Mouse (Mus musculus): ENCODE data around the gene Elmo1.

Elmo1 gene

DNA sequence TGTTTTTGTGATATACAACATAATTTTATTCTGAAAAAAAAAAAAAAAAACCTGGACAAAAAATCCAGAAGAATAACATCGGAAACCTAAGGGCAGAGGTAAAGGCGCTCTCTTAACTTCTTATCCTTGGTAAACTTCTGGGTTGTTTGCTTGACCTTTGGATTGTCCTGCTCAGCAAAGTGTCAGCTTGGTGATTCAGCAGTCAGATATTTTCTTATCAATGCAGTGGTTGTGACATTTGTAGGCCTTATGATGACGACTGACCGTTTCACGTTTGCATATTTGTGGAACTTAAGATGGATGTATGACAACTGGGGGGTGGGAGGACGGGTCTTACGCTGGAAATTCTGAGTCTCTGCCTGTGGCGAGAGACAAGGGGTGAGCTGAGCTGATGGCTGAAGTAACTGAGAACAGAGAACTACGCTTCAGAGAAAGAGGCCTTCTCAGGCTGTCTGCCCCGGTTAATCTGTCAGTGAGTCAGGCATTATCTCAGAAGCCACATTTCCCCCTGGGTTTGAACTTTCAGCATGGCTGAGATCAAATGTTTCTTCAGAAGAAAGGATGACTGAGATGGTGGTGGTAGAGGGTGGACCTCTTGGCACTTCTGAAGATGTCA is 73.1 kb downstream of the Elmo1 start:
- no peak for DNase-seq (ENCODE audit: low spot score)

DNA sequence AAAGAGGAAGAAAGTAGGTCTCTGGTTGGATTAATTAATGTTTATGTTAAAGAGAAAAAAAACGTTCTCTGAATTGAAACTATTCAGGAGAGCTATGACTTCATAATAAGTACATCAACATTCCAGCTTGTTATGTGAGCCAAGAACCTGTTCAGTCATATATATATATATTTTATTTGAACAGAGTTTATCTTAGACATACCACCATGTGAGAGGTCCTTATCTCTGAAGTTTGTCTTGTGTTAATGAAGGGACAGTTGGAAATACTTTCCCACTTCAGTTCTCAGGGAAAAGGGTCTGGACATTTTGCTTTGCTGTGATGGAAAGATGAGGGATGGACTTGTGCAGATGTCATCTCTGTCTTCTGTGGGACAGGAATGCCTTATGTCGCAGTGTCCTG is 74.4 kb downstream of the Elmo1 start:
- no peak for DNase-seq (ENCODE audit: low spot score)

DNA sequence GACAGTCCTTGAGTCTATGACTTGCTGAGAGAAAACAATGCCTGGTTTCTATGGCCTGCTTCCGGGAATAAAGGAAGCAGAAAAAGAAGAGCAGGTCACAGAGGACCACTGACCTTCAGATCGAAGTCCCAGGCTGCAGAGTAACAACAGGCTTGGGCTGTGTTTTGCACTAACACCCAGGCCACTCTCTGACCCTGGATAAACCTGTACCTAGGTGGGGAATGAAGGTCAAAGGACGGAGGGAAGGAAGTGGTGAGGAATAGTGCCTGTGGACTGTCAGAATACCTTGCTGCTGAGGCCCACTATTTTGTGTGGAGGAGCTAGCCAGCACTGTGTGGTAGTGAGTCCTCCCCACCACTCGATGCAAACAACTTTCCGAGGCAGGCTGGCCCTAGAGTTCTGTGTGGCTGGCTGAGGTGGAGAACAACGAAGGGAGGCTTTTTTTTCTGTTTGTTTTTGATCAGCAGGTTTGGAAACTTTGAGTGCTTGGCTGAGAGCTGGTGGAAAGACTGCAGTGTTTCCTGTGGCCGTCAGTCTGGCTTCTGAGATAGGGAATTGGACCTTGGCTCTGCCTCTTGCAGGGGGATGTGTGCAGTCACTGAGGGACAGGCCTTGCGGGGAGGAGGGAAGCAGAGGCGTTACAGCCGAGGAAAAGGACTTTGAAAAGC is 83.7 kb downstream of the Elmo1 start:
- DNase-seq (ENCODE audit: low spot score): no peak

DNA sequence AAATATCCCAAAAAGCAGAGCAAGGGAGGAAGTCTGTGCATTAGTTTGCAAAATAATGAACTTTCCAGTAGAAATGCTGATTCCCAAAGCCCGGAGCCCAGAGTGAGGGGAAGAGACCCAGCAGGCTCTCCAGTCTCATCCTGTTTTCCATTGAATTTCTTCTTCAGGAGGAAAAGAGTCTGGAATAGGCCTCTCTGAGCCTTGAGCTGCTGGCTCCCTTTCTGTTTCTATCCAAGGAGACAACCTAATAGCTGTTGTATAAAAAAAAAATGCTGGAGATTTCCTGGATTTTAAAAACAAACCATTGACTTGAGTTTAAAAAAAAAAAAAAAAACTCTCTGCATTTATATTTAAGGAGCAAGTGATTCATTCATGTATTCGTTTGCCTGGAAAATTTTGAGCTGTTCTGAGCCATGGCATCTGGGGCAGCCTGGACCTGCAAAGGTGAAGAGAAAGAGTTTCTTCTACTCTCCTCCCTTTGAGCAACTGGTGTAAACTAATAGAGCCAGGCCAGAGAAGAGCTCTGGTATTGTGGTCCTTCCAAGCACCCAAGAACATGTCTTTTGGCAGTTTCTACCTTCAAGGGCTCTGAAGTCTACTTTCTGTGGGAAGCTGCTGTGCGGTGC is 84.4 kb downstream of the Elmo1 start:
- DNase-seq (ENCODE audit: low spot score): no peak

DNA sequence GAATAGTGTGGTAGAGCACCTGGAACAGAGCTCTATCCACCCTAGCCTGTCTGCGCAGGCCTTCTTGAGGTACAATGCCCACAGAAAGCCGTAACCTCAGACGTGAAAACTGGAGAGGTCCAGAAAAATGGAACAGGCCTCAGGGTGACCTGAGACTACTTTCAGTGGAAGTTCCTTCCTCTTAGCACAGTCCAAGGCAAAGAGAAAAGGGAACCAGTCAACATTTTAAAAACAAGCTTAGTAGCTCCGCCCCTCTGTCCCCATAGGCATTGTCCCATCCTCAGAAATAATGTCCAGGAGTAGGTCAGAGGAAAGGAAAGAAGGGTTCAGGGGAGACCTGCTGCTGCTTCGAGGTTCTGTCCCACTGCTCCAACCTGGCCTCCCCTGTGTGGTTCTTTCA is 90.3 kb downstream of the Elmo1 start:
- no peak for DNase-seq (ENCODE audit: low spot score)

DNA sequence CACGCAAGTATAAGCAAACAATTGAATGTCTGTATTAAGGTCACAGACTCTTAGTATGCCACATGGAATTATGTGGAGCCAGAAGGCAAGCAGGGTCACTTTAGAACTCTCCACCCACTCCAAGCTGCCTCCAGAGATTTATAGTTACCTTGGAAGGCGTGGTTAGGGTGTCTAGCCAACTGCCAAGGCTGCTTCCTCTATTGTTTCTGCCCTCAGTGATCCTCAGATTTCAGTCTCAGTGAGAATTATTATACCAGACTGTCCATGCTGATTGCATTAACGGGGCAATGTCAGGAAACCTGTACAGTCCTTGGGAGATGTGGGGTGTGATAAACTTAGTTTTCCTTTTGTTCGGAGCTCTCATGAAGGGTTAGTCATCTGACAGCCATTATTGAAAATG is 90.9 kb downstream of the Elmo1 start:
- no peak for DNase-seq (ENCODE audit: low spot score)

DNA sequence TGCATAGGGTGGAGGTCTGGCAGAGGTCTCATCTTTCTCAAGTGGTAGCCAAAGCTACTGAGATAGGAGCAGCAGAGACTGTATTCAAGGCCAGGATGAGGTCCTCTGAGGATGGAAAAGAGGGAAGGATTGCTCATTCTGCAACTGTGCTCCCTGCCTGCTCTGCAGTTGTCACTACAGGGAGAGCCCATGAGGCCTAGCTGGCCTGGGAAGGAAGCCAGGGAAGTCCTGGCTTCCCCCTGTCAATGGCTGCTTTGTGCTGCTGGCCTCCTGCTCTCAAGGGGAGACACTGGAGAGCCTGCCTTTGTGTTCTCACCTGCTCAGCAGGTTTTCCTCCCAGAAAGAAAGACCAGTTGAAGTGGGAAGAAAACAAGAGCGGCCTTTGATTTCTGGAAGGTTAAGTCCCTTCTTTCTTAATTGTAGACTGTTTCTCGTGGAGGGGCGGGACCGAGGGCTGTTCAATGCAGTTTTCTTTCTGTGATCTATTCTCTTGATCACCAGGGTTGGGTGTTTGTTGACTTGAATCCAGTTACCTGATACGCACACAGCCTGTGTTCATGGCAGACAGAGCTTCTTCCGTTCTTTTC is 91.9 kb downstream of the Elmo1 start:
- no peak for DNase-seq (ENCODE audit: low spot score)

DNA sequence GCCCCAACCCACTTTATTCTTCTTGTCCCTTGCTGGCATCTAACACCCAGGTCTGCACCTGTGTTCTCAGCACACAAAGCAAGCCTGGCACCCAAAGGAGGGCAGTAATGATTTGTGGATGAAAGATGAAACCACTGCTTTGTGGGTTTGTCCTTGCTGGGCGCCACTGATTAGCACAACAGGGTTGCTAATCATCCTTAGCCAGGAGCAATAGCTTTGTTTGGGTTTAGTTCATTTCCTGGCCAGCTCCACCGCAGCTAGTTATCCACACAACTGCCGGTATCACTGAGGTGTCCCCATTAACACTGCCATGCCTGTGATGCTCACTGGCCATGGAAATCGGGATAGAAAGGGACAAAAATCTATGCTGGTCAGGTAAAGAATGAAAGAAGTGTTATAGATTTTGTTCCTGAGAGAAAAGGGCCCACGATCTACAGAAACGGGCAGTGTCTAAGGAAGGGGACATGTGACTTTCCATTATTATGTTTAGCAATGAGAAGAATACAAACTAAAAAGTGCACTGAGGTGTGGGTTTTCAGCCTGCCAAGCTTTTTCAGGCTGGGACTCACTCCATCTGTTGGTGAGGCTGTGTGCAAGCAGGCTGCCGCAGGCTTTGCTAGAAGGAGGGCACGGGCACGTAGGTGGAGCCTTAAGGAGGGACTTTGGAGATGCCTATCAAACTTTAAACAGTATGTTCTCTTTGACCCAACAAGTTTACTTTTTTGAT is 93.3 kb downstream of the Elmo1 start:
- no peak for DNase-seq (ENCODE audit: low spot score)

DNA sequence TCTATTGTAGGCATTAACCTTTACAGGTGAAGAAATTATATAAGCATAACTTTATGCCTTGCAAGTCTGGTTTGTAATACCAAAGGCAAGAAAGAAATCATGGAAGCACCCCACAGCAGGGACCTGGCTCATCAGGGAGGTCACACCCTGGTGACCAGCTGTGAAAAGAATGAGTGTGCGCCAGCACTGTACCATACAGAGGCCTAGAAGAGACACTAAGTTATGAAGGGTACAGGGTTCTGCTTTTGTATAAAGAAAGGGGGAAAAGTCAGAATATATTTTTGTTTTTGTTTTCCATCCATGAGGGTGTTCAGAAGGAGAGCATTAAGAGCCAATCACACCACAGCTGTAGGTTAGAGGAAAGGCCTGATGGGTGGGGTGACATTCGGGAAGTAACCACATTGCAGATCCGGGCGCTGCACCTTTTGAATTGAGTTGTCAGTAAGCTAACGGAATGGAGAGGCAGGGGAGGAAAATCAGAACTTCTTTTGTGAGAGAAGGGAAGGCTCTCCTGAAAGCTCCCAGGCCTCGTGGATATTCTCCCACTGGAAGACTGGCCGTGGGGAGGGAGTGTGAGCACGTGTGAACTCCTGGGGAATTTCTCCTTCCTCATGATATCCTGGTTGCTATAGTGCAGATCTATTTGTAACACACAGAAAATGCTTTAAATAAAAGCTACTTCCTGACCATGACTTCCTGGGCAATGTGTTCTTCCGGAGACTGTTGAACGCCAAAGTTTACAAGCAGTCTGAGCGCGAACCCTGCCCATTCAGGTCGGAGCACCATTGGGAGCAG is 94.0 kb downstream of the Elmo1 start:
- DNase-seq (ENCODE audit: low spot score): peak; percentile 30

DNA sequence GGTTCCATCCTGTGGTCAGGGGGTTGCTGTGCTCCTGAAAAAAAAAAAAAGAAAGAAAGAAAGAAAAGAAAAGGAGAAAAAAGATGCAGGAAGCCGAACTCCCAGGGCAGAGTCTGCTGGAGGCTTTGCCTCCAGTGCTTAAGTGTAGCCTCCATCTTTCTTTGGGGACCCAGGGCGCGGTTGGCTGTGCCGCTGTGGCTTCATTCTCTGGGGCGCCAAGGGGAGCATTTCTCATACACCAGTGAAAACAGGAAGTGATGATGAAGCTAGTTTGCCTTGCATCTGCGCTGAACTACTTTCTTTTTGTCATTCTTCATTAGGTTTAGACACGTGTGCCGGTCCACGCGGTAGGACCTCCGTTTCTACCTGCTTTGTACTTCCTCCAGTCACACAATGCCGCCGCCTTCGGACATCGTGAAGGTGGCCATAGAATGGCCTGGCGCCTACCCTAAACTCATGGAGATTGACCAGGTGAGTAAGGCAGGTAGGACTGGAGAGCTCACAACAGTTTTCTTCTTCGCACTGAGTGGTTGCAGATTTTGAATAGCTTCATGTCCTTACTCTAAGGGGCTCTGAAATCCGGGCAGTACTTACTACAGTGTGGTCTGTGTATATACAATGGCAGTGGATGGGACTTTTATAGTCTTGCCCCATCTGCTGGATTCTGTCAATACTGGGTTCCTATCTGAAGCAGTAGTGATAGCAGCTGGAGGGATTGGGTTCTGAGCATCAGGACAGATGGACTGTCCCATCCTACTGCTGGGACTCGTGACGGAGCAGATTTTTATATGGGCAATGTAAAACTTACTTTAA is 94.8 kb downstream of the Elmo1 start:
- DNase-seq (ENCODE audit: low spot score): no peak

DNA sequence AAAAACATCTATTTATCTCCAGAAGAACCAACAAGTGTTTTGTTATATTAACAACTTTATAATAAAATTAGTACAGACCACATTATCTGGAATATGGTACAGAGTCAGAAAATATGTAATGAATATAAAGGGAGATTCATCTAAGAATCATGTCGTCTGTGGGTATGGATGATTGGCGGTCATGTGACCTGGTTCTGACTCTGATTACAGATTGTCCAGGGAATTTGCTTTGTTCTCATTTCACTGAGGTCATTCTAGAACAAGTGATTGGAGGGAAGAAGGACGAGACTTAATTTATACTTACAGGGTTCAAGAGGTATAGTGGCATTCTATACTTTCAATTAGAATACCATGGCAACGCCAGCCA is 95.4 kb downstream of the Elmo1 start:
- DNase-seq (ENCODE audit: low spot score): no peak

DNA sequence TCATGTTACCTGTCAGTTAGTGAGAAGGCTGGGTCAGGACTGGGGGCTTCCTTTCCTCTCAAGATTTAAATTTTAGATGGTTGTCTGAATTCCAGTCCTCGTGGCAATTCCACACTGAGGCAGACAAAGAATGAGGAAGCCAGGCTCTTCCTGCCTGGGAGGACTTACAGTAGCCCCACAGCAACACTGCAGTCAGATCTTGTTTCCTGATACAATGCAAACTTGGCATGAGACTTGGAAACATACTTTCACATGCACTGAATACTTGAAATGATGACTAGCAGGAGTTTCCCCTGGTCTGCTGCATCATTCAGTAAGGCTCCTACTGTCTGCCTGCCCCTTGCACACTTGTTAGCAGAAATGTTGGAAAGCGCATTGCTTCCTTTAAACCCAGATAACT is 97.3 kb downstream of the Elmo1 start:
- DNase-seq (ENCODE audit: low spot score): no peak

DNA sequence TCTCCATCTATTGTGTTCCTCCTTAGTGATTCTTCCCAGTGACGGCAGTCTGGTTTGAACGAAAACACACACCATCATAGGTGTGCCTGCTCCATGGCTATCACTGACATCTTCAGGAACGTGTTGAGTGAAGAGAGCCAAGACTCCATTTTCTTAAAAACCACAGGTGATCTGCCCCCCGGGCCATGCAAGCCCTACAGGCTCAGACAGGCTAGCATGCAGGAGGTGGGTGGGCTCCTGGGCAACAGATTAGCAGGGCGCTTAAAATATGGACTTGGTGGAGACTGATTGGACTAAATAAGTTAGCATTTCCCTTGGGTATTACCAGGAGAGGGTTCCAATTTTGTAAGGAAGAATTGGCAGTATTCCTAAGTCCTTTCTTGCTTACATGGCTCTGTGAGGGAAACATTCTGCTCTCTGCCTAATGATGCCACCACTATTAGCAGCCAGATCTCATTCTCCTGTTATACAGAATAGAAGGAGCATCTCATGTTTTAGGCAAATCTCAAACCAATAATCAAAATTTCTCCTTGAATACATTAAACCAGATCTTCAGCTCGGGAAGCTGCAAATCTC is 101.7 kb downstream of the Elmo1 start:
- no peak for DNase-seq (ENCODE audit: low spot score)

DNA sequence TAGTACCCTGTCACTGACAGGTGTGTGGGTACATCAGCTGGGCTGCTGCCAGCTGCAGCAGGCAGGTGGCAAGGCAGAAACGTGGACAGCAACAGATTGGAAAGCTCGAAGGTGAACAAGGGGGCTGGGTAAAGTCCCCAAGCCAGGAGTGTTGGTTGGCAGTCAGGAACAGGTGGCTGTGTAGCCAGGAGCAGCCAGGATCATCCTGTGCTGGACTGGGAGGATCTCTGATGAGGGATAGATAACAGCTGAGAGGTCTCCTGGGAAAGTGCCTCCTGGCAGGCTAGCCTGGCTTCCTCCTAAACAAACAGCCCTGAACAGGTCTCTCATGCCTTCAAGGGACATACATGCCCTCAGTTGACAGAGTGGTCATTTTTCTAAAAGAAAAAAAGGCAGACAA is 110.2 kb downstream of the Elmo1 start:
- no peak for DNase-seq (ENCODE audit: low spot score)

DNA sequence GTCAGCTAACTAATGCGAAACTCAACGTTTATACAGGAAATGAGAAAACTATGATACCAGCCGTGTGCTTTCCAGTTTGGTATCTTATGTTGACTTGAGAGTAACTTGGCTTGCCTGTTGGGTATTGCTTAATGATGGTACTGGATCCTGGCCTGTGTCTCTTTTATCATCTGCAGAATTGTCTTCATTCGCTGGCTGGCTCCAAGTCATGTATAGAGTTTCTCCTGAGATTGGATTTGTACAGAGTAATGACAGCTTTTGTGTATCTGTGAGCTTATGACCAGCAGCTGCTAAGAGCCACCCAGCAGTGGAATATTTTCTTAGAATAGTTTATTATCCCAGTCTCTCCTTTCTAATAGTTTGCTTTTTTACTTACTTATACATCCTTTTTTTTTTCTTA is 112.2 kb downstream of the Elmo1 start:
- DNase-seq (ENCODE audit: low spot score): no peak

DNA sequence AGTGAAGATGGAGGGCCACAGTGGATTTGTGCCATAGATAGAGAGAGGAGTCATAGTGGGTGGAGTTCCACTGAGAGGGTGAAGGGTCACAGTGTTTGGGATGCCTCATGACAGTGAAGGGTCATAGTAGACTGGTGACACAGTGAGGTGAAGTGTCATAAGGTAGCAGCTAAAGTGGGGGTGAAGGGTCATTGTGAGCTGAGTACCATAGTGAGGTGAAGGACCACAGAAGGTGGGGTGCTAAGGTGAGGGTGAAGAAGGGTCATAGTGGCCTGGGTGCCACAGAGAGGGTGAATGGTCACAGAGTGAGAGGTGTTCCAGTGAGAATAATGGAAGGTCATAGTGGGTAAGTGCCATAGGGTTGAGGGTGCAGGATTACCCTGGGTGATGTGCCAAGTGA is 113.8 kb downstream of the Elmo1 start:
- no peak for DNase-seq (ENCODE audit: low spot score)

DNA sequence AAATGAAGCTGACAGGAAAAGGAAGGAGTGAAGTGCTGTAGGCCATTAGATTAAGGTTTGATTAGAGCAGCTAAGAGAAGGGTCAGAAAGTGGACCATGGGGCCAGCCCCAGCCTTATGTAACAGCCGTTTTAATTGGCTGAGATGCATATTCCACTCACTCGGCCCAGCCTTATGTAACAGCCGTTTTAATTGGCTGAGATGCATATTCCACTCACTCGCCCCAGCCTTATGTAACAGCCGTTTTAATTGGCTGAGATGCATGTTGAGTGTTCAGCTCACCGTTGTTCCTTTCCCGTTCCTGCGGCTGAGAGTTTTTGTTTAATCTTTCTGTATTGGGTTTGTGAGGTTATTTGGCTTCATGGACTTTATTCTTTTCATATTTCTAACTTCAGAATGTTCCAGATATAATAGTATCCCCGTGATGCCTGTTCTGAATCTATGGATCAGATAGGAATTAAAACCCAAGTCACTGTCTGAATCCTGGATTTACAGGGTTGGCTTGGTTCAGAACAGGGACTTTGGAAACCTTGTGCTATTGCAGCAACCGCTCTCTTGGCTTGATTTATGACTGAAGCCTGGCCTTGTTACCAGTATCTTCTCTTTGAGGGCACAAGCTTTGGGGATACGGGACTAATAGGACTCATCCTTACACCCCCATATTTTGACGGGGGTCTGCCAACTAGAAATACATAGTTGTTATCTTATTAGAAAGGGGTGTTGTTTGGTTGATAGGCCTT is 114.8 kb downstream of the Elmo1 start:
- DNase-seq (ENCODE audit: low spot score): no peak

DNA sequence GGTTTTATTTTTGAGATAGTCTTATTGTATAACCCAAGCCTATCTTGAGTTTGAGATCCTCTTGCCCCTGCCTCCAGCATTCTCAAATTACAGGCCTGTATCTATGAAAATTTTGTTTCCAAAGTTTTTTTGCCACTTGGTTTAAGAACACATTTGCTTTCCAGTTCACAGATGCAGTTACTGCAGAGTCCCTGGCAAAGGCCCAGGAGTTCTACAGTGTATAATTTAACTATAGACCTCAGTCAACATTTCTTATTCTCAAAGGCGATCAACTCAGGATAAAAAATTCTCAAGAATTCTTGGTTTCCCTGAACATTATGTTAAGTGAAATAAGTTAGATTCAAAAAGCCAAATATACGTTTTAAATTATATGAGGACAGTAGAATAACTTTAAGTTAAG is 115.3 kb downstream of the Elmo1 start:
- no peak for DNase-seq (ENCODE audit: low spot score)

DNA sequence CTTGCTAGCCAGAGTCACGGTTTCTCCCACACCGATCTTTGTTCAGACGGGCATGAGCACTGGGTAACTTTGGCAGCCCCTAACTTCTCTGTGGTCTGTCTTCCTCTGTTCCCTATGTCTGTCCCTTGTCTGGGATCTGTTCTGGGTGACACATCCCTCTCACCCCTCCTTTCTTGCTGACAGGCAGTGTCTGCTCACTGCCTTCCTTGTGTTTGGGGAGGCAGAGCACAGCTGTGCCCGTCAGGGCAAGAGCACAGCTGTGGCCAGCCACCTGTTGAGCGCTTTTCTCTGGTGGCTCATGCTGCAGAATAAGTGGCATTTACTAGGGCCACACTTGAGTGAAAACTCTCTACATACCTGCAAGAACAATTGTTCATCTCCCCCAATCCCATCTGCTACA is 116.7 kb downstream of the Elmo1 start:
- DNase-seq (ENCODE audit: low spot score): no peak

All from c-Kit-positive CD71-positive TER-119-positive erythroid progenitor cells, embryonic 14.5 days (primary cell).